Comparison of ENCODE assay signal across 8 mouse cellular contexts in the genomic region with DNA sequence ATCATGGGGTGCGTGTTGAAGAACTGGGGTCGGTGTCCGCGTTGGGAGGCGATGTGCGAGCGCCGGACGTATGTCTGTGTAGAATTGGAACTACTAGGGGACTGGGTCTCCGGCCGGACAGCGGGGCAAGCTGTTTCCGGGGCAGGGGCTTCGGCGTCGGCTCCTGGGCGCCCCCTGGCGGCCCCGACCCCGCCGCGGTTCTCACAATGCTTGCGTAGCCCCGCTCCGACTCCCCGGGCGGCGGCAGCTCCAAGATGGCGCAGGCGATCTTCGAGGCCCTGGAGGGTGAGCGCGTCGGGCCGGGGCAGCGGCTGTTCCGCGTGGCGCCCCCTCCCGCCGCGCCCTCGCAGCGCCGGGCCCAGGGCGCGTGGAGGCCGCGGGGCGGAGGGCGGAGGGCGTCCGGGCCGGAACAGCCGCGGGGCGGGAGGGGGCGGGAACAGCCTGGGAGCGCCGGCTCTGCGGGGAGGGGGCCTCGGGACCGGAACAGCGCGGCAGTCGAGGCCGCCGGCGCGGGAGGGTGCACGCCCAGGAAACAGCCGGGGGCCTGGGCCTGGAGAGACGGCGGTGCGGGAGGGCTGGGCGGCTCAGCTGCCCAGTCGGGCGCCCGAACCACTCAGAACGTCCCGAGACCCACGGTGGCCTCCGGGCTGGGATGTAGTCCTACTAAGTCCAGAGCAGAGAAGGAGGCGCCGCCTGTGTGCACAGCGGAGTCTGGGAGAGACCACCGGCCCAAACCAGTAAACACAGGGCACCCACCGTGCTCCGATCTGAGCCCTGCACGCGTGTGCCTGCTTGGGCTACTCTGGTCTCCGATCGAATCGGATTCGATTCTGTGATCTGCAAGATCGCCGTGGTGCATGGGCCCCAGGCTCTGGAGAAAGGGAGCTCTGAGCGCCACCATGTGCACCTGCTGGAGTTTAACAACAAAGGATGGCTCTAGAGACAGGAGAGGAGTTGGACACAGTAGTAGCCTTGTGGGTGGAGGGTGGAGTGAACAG. TPM values are rescaled to one million over a fixed set of nuclear protein-coding genes. Genes with fewer than 3 reads are reported as not detected.
DNase-seq lines count a peak whose midpoint lies in the region; ATAC-seq lines count a peak whose summit lies in the region.

TSS of gene Zfp341 (plus strand) at position 180 of the 998 bp plus-strand sequence.
TSS of gene 4930519P11Rik (minus strand) at position 320 of the 998 bp plus-strand sequence.

- intact Hi-C loops in gastrocnemius, postnatal 36 days (cut with DNase I) = loop anchor here (5.0 kb wide), 1 partner anchor 201 kb away; no protein-coding TSS in a partner anchor
- intact Hi-C loops in left cerebral cortex, postnatal 36 days (cut with DNase I) = loop anchor here (1.0 to 5.0 kb wide), 3 partner anchors 29 to 201 kb away; no protein-coding TSS in a partner anchor

- DNase-seq in adrenal gland, adult 8-10 months = peak; percentile 82
- DNase-seq in embryo, embryonic 11.5 days (ENCODE audit: low read depth, low spot score) = peak; percentile 85
- DNase-seq in gastrocnemius, postnatal 36 days = peak; percentile 85 to 87
- DNase-seq in left cerebral cortex, postnatal 36 days (ENCODE audit: low spot score in 2 of 2) = peak; percentile 88 to 89
- peak; percentile 94 for DNase-seq in midbrain, embryonic 10.5 days (ENCODE audit: low spot score)
- peak; percentile 78 to 80 for DNase-seq in right cerebral cortex, postnatal 36 days (ENCODE audit: low spot score in 2 of 2)
- DNase-seq in urinary bladder, postnatal 4 days (ENCODE audit: low spot score in 2 of 2) = peak; percentile 91 to 92

- peak within 1 kb of the TSS; percentile 75 for H3K9ac ChIP-seq in intestine, embryonic 15.5 days

- H3K36me3 ChIP-seq in intestine, embryonic 15.5 days = no peaks in the 10 kb centered on the region
- H3K36me3 ChIP-seq in midbrain, embryonic 10.5 days = no peaks in the 10 kb centered on the region

- no peaks in the 10 kb centered on the region for H3K27me3 ChIP-seq in intestine, embryonic 15.5 days (replicated peaks)
- H3K27me3 ChIP-seq in midbrain, embryonic 10.5 days (ENCODE audit: low read depth, poor library complexity, severe bottlenecking) = peaks cover 17% of the 10 kb centered on the region

- H3K4me1 ChIP-seq in intestine, embryonic 15.5 days (replicated peaks) = peaks cover 9% of the 10 kb centered on the region; the same call in 1 of the 2 replicates
- H3K4me1 ChIP-seq in midbrain, embryonic 10.5 days = peaks cover 32% of the 10 kb centered on the region

- no peaks in the 10 kb centered on the region for H3K9me3 ChIP-seq in intestine, embryonic 15.5 days
- H3K9me3 ChIP-seq in midbrain, embryonic 10.5 days (replicated peaks) = no peaks in the 10 kb centered on the region

- peak within 1 kb of the TSS; percentile 99 for H3K27ac ChIP-seq in intestine, embryonic 15.5 days
- peak within 1 kb of the TSS; percentile 99 for H3K27ac ChIP-seq in midbrain, embryonic 10.5 days (replicated peaks)

- H3K4me2 ChIP-seq in intestine, embryonic 15.5 days (replicated peaks) = peak within 1 kb of the TSS; percentile 83

- WGBS in intestine, embryonic 15.5 days = under 1% methylated on average over 85 of the region's 98 CpGs
- WGBS in midbrain, embryonic 10.5 days = under 1% methylated on average over 88 of the region's 98 CpGs

- peak within 1 kb of the TSS; percentile 55 for H3K4me3 ChIP-seq in intestine, embryonic 15.5 days (replicated peaks)
- peak within 1 kb of the TSS; percentile 69 for H3K4me3 ChIP-seq in midbrain, embryonic 10.5 days

- peak; percentile 97 for ATAC-seq in intestine, embryonic 15.5 days

RNA-seq across cellular contexts. Expression of gene Zfp341, which starts in this region (rescaled TPM):
- total RNA-seq in adrenal gland, adult 8-10 months (2022) = 1 to 10 TPM; 2.9 to 4.4 (median 4.0) TPM
- total RNA-seq in gastrocnemius, postnatal 36 days (2021) = 1 to 10 TPM; 2.2 to 2.3 TPM
- 0.69 and 1.0 TPM in 2 replicates for polyA plus RNA-seq in intestine, embryonic 15.5 days (2015; fragmentation: Nextera tagmentation; extraction: Ambion mirVana)
- total RNA-seq in left cerebral cortex, postnatal 36 days (2021) = 10 to 100 TPM; 11.8 to 12.9 TPM
- polyA plus RNA-seq in midbrain, embryonic 10.5 days (2016; fragmentation: Nextera tagmentation; extraction: Ambion mirVana) = 0.92 and 1.1 TPM in 2 replicates

RNA-seq across cellular contexts. Expression of gene 4930519P11Rik, which starts in this region (rescaled TPM):
- 1 to 10 TPM in 1 of 4 experiments, not detected in 3; 1.4 TPM for total RNA-seq in adrenal gland, adult 8-10 months (2022)
- total RNA-seq in gastrocnemius, postnatal 36 days (2021) = not detected
- not detected in 2 replicates for polyA plus RNA-seq in intestine, embryonic 15.5 days (2015; fragmentation: Nextera tagmentation; extraction: Ambion mirVana)
- not detected for total RNA-seq in left cerebral cortex, postnatal 36 days (2021)
- 0.30 TPM in 1 of 2 replicates, not detected in the other for polyA plus RNA-seq in midbrain, embryonic 10.5 days (2016; fragmentation: Nextera tagmentation; extraction: Ambion mirVana)

Comparison
In these comparisons a context has a peak if more than half of its experiments do, and no peak if none do; other contexts are left out.
1. Peak in every context shown above with its lines: DNase-seq, ATAC-seq, H3K4me3 ChIP-seq and H3K27ac ChIP-seq.